Mouse (Mus musculus): ENCODE results near the gene Rtn4ip1. TPM values are rescaled to one million over a fixed set of nuclear protein-coding genes. Genes with fewer than 3 reads are reported as not detected.

The Rtn4ip1 gene
- polyA plus RNA-seq, 1 experiment from 2014 or later, result 9.2 TPM

DNA sequence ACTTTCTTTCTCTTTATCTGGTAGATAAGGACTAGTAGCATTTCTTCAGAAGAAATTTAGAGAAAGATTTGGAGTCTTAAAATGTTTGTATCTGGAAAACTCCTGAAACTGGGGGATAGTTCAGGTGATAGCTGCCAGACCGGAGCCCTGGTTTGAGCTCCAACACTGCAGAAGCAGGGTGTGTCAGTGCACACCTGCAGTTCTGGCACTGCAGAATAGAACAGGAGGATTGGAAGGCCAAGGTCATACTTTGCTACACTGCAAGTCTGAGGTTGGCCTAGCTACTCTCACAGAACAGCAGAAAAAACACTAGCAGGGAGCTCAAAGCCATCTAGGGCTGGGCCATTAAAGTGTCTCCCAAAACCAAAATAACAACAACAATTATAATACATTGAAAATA is 3.0 kb downstream of the Rtn4ip1 start:
- Histone ChIP-seq H3K4me1 (replicated peaks; ENCODE audit: control insufficient read depth, insufficient read depth, low read length) (no peaks in the 10 kb centered on the region; the same call in 1 of the 2 replicates), H3K4me3 (ENCODE audit: low read depth, low read length) (no peak overlapping the region), H3K27me3 (replicated peaks; ENCODE audit: control insufficient read depth, insufficient read depth, low read length) (no peaks in the 10 kb centered on the region), H3K9ac (ENCODE audit: low read depth, low read length) (no peak overlapping the region), H3K9me3 (ENCODE audit: control insufficient read depth) (no peaks in the 10 kb centered on the region), H3K4me2 (replicated peaks; ENCODE audit: low read depth) (no peak overlapping the region), H3K27ac (ENCODE audit: low read depth, low read length) (no peak overlapping the region), H3K36me3 (ENCODE audit: control insufficient read depth, insufficient read depth) (no peaks in the 10 kb centered on the region)
- 49% methylated on average over 1 of the region's 1 CpGs for WGBS
- TF ChIP-seq CTCF (IDR thresholded peaks at IDR 0.05; ENCODE audit: low read depth), result no peak
- no peak for ATAC-seq

DNA sequence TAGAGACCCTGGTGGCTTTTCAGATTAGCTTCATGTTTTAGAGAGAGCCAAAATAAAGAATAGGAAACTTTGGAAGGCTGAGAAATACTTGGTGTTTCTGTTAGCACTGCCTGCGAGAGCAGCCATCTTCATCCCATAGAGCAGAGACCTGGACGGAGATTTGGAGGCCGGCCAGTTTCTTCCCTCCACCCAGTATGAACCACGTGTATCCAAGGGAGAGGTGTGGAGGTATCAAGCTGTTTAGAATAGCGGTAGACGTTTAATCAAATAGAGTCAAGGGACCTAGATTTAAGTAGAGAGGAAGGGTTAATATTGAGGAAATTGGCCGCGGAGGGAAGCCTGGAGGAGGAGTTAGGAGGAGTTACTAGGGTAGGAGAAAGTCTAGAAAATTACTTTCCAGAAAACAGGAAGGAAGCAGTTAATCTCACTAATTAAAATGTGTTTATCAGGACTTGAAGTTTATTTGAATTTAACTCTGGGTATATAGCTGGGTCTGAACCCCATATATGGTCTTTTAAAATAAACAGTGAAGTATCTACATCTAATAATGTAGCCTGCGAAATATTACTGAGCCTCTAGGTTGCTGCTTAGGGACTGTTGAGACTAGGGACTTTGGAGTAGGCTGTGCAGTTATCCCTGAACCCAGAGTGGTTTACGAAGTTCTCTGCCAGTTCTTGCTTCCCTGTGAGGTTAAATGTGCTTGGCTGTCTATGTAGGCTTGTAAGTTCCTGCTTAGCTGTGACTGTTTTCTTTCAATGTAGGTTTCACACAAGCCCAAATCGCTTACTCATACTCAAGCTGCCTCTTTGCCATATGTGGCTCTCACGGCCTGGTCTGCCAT is 8.6 kb downstream of the Rtn4ip1 start:
- TF ChIP-seq CTCF (IDR thresholded peaks at IDR 0.05; ENCODE audit: low read depth), result no peak
- Histone ChIP-seq H3K9ac (ENCODE audit: low read depth, low read length) (no peak overlapping the region), H3K4me2 (replicated peaks; ENCODE audit: low read depth) (no peak overlapping the region), H3K4me3 (ENCODE audit: low read depth, low read length) (no peak overlapping the region), H3K27ac (ENCODE audit: low read depth, low read length) (no peak overlapping the region), H3K4me1 (replicated peaks; ENCODE audit: control insufficient read depth, insufficient read depth, low read length) (no peaks in the 10 kb centered on the region), H3K36me3 (ENCODE audit: control insufficient read depth, insufficient read depth) (peaks cover 7% of the 10 kb centered on the region; the same call in 1 of the 2 replicates), H3K9me3 (ENCODE audit: control insufficient read depth) (no peaks in the 10 kb centered on the region), H3K27me3 (replicated peaks; ENCODE audit: control insufficient read depth, insufficient read depth, low read length) (no peaks in the 10 kb centered on the region)
- WGBS, result 73% methylated on average over 12 of the region's 12 CpGs
- no peak for ATAC-seq

DNA sequence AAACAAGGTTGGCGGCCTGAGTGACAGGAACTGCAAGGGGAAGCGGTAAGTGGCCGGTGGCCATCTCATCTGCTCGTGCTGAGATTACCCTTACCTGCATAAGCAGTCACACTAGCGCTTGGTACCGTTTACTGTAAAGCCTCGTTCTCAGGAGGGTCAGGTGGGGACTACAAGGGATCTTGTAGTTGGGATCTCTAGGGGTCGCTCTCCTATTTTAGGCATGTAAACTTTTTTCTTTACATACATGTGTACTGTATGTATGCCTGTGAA is 9.2 kb downstream of the Rtn4ip1 start:
- no peak for ATAC-seq
- H3K4me3 ChIP-seq (ENCODE audit: low read depth, low read length), result no peak overlapping the region
- H3K36me3 ChIP-seq (ENCODE audit: control insufficient read depth, insufficient read depth), result peaks cover 7% of the 10 kb centered on the region; the same call in 1 of the 2 replicates
- no peak for TF ChIP-seq CTCF (IDR thresholded peaks at IDR 0.05; ENCODE audit: low read depth)
- H3K9me3 ChIP-seq (ENCODE audit: control insufficient read depth), result no peaks in the 10 kb centered on the region
- no peaks in the 10 kb centered on the region for H3K4me1 ChIP-seq (replicated peaks; ENCODE audit: control insufficient read depth, insufficient read depth, low read length)
- H3K9ac ChIP-seq (ENCODE audit: low read depth, low read length), result no peak overlapping the region
- H3K27ac ChIP-seq (ENCODE audit: low read depth, low read length), result no peak overlapping the region
- H3K27me3 ChIP-seq (replicated peaks; ENCODE audit: control insufficient read depth, insufficient read depth, low read length), result no peaks in the 10 kb centered on the region
- H3K4me2 ChIP-seq (replicated peaks; ENCODE audit: low read depth), result no peak overlapping the region
- WGBS, result 88% methylated on average over 8 of the region's 8 CpGs

DNA sequence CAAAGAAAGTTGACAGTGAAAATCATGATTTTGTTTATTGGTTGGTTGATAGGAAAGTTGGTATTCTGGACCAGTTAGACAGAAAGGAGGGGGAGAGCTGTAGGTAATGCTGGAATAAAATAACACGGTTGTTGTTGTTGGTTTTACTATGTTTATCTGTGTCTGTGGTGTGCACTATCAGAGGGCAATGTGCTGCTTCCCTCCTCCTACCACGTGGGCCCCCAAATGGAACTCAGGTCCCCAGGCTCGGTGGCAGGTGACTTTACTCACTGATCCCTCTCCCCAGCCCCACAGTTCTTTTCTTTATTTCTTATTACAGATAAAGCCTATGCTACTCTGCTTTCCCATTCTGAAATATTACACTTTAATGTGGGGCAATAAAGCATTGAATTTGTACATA is 10.6 kb downstream of the Rtn4ip1 start:
- TF ChIP-seq CTCF (IDR thresholded peaks at IDR 0.05; ENCODE audit: low read depth), result no peak
- no peak overlapping the region for H3K9ac ChIP-seq (ENCODE audit: low read depth, low read length)
- H3K9me3 ChIP-seq (ENCODE audit: control insufficient read depth), result no peaks in the 10 kb centered on the region
- WGBS, result 82% methylated on average over 3 of the region's 3 CpGs
- H3K27me3 ChIP-seq (replicated peaks; ENCODE audit: control insufficient read depth, insufficient read depth, low read length), result no peaks in the 10 kb centered on the region
- H3K4me2 ChIP-seq (replicated peaks; ENCODE audit: low read depth), result no peak overlapping the region
- no peak overlapping the region for H3K4me3 ChIP-seq (ENCODE audit: low read depth, low read length)
- no peaks in the 10 kb centered on the region for H3K4me1 ChIP-seq (replicated peaks; ENCODE audit: control insufficient read depth, insufficient read depth, low read length)
- H3K36me3 ChIP-seq (ENCODE audit: control insufficient read depth, insufficient read depth), result peaks cover 7% of the 10 kb centered on the region; the same call in 1 of the 2 replicates
- ATAC-seq, result no peak
- no peak overlapping the region for H3K27ac ChIP-seq (ENCODE audit: low read depth, low read length)

DNA sequence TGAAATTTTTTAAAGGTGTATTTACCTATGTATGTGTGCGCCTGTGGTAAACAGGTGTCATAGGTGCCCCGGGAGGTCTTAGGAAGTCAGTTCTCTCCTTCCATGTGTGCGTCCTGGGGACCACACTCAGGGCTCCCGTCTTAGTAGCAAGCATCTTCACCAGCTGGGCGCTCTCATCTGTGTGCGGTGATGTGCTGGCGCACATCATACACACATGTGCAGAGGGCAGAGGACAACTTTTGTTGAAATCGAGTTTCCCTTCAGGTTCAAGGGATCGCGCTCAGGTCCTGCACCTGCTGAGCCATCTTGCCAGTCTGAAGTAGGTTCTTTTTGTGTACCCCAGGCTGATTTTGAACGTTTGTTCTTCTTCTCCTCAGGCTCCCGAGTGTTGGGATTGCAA is 14.6 kb downstream of the Rtn4ip1 start:
- no peaks in the 10 kb centered on the region for H3K9me3 ChIP-seq (ENCODE audit: control insufficient read depth)
- H3K4me2 ChIP-seq (replicated peaks; ENCODE audit: low read depth), result no peak overlapping the region
- H3K27me3 ChIP-seq (replicated peaks; ENCODE audit: control insufficient read depth, insufficient read depth, low read length), result no peaks in the 10 kb centered on the region
- no peak overlapping the region for H3K9ac ChIP-seq (ENCODE audit: low read depth, low read length)
- no peaks in the 10 kb centered on the region for H3K4me1 ChIP-seq (replicated peaks; ENCODE audit: control insufficient read depth, insufficient read depth, low read length)
- 0 out of 2 replicates have a peak, but pooled peaks cover 3% of the 10 kb centered on the region for H3K36me3 ChIP-seq (ENCODE audit: control insufficient read depth, insufficient read depth)
- H3K27ac ChIP-seq (ENCODE audit: low read depth, low read length), result no peak overlapping the region
- TF ChIP-seq CTCF (IDR thresholded peaks at IDR 0.05; ENCODE audit: low read depth), result no peak
- no peak for ATAC-seq
- 81% methylated on average over 12 of the region's 12 CpGs for WGBS
- H3K4me3 ChIP-seq (ENCODE audit: low read depth, low read length), result no peak overlapping the region

DNA sequence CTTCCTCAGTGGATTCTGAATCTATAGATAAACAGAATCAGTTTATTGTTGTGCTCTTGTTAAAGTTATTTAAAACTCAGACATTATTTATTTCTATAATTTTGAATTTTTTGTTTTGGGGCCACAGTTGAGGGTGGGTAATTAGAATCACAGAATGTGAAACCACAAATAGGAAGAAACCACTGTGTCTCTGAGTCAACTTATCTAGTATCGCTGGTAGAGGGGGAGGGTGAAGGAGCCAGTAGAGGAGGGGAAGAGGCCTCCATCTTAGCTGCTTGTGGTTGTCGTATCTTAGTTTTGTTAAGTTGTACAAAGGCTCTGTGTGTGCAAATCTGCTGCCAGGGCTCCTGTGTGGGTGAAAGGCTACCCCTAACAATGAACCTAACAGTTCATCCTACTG is 15.1 kb downstream of the Rtn4ip1 start:
- no peaks in the 10 kb centered on the region for H3K9me3 ChIP-seq (ENCODE audit: control insufficient read depth)
- ATAC-seq, result no peak
- 86% methylated on average over 2 of the region's 2 CpGs for WGBS
- TF ChIP-seq CTCF (IDR thresholded peaks at IDR 0.05; ENCODE audit: low read depth), result no peak
- H3K4me1 ChIP-seq (replicated peaks; ENCODE audit: control insufficient read depth, insufficient read depth, low read length), result no peaks in the 10 kb centered on the region
- no peak overlapping the region; the same call in 1 of the 2 replicates for H3K27ac ChIP-seq (ENCODE audit: low read depth, low read length)
- H3K4me2 ChIP-seq (replicated peaks; ENCODE audit: low read depth), result no peak overlapping the region
- H3K9ac ChIP-seq (ENCODE audit: low read depth, low read length), result no peak overlapping the region
- no peaks in the 10 kb centered on the region for H3K27me3 ChIP-seq (replicated peaks; ENCODE audit: control insufficient read depth, insufficient read depth, low read length)
- H3K36me3 ChIP-seq (ENCODE audit: control insufficient read depth, insufficient read depth), result 0 out of 2 replicates have a peak, but pooled peaks cover 6% of the 10 kb centered on the region
- H3K4me3 ChIP-seq (ENCODE audit: low read depth, low read length), result no peak overlapping the region
